Mouse (Mus musculus): Measurements from ENCODE around the gene Kif26a. TPM values are rescaled to one million over a fixed set of nuclear protein-coding genes. Genes with fewer than 3 reads are reported as not detected.

The Kif26a gene
- not detected in 2 replicates for total RNA-seq (2015)
- total RNA-seq (2017): not detected in 2 replicates

DNA sequence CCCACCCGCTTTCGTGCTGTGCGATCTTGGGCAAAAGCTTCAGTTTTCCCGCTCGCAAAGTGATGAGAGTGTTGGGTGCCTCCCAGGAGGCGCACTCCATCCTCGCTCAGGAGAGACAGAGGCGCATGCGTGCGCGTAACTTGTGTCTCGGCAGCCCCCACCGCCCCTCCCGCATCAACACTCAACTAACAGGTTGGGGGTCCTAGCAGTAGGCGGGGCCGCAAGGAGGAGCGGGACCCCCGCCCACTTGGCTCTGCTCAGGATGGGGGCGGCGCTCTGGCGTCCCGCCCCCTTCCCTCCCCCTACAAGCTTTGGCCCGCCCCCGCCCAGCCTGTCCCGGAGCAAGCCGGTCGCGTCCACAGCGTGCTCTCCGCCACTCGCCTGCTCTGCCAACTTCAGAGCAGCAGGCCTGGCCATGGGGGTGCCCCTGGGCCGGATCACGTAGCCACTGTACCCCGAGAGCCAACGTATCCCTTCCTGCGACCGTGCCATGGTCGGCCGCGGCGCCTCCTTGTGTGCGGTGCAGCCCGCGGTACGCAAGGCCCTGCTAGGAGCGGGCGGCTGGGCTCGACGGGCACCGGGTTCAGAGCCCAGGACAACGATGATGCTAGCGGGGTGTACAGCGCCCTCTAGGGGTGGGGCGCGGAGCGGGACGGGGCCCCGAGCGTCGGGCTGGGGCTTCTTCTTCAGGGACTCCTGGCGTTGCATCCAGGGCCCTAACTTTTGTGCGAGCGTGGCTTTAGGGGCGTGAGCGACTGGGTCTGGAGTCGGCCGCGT lies at the start of gene Kif26a:
Kif26a (plus strand) TSS at position 334 of the 777 bp plus-strand sequence.
- ATAC-seq (ENCODE audit: poor library complexity, severe bottlenecking): no peak

DNA sequence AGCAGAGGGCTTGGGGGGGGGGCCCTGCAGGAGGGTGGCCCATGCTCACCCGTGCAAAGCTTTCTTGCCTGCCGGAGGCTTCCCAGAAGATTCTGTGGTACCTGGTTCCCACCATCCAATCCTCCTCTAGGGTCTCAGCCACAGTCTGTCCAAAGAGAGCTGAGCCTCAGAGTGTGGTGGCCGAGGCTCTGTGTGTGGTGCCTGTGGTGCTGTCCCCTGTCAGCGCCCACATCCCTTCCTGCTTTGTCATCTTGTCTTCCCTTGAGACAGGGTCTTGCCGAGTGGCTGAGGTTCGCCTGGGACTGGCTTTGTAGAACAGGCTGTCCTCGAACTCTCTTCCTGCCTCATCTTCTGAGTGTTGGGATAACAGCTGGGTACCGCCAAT lies 49.3 kb upstream of the Kif26a start:
- no peak for ATAC-seq (ENCODE audit: poor library complexity, severe bottlenecking)

- ATAC-seq (ENCODE audit: poor library complexity, severe bottlenecking): no peak
Measured at GRCm38 (mm10) chr12:112100106-112100505, 45.9 kb upstream of the Kif26a start.

DNA sequence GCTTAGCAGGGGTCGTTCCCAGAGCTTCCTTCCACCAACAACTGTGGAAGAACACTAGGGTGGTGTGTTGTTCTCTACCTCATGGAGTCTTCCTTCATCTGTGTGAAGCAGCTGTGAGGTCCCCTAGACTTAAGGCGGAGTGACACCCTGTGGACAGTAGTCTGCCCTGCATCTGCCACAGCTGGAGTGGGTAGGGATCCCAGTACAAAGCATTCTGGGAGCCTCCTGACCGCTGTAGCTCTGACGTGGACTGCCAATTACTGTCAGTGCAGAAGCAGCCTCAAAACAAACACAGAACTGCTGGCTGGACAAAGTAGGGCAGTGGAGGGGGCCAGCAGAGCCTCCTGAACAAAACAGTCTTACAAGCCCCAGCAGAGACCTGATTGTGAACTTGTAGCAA lies 45.0 kb upstream of the Kif26a start:
- no peak for ATAC-seq (ENCODE audit: poor library complexity, severe bottlenecking)

GRCm38 (mm10) chr12:112103179-112103578 lies 42.8 kb upstream of the Kif26a start:
- ATAC-seq (ENCODE audit: poor library complexity, severe bottlenecking): no peak

DNA sequence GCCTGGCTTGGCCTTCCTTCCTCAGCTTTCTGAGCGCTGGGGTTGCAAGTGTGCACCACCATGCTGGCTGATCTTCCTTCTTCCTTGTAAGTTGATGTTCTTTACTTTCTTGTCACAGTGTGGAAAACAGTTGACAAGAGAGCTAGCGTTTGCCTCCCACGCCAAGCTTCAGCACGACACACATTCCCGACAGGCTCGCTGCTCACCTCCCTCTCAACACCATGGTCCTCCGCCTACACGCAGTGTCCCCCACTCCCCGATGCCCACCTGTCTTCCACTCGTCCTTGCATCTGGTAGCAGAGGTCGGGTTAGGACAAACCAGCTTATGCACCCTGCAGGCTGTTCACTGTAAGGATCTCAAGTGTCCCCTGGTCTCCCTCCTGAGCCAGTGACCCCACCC lies 41.1 kb upstream of the Kif26a start:
- no peak for ATAC-seq (ENCODE audit: poor library complexity, severe bottlenecking)

DNA sequence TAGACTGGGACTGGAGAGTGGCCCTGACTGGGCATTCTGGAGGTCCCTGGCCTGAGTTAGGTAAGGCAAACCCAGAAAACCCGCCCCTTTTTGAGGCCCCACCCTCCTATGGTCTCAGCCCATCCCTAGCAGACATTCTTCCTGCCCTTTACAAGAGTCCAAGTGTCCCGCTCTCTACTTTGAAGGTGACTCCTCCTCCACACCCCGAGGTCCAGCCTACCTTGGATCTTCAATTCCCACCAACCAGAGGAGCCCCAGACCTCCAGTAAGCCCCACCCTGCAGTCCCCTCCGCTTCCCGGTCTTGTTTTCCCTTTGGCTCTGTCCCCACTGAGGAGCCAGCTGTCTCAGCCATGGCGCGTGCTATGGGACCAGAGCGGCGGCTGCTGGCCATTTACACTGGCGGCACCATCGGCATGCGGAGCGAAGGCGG lies 39.5 kb upstream of the Kif26a start, which contains the start of gene Aspg:
Aspg (plus strand) TSS at position 139 of the 431 bp plus-strand sequence.
- ATAC-seq (ENCODE audit: poor library complexity, severe bottlenecking): no peak

DNA sequence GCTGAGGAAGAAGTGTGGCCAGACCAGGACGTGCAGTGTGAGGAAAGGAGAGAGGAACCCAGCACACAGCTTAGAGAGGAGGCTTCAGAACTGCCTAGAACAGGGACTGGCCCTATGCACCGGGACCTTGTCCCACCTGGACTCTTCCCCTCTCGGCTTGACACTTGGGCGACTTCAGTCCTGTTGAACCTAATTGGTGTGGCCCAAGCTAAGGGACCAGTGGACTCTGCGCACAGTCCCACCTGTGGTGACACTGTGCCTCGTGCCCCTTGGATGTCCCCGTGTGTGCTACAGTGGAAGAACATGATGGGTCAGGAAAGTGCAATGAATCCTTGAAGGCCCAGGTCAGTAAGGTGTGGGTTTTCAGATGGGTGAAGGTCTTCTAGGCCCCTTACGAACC lies 38.3 kb upstream of the Kif26a start:
- no peak for ATAC-seq (ENCODE audit: poor library complexity, severe bottlenecking)

- ATAC-seq (ENCODE audit: poor library complexity, severe bottlenecking): no peak
Measured at GRCm38 (mm10) chr12:112108696-112109445, 37.1 kb upstream of the Kif26a start.

DNA sequence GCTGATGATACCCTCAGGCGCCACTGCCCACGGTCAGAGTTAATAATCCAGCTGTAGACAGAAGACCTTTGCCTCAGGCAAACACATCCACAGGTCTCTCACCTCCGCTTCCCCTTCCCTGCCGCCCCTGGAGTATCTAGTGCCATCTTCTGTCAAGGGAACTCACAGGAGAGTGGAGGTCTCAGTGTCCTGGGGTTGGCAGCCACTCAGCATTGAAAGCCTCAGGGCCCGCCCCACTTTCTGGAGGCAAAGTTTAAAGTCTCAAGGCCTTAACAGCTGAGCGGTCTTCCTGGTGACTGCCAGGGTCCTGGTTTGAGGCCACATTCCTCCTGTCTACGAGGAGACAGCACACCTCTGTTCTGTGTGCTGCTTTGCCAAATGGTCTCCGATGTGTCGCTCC lies 36.3 kb upstream of the Kif26a start:
- no peak for ATAC-seq (ENCODE audit: poor library complexity, severe bottlenecking)

DNA sequence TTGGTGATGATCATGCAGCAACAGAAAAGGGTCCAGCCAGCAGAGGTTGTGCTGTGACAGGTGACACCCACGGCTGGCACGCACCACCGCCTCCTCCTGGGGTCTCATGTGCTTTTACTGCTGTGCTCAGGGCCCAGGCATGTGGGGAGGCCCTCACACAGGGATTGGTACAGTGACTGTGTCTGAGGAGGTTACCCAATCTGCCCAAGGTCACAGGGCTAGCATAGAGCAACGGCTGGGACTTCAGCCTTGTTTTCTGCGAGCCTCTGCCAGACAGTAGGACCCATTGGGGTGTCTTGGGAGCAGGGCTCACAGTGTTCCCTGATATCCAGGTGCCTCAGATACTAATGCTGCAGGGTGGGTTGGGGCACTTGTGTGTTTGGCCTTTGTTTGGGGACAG lies 34.7 kb upstream of the Kif26a start:
- no peak for ATAC-seq (ENCODE audit: poor library complexity, severe bottlenecking)

DNA sequence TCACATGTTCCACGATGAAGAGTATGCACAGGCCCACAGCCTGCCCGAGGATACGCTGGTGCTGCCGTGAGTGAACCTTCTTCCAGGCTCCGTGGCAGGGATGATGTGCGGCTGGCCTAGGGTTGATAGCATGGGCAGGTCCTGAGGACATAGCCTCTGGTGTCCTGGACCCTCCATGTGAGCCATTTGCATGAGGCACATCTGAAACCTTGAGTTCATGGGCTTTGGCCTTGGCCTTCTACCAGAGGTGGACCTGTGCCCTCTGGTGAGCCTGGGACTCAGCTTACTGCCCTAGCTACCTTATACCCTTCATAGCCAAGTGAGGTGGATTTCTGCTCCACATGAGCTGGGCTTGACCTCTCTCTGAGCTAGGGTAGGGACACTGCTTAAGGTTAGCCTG lies 33.8 kb upstream of the Kif26a start:
- ATAC-seq (ENCODE audit: poor library complexity, severe bottlenecking): no peak

DNA sequence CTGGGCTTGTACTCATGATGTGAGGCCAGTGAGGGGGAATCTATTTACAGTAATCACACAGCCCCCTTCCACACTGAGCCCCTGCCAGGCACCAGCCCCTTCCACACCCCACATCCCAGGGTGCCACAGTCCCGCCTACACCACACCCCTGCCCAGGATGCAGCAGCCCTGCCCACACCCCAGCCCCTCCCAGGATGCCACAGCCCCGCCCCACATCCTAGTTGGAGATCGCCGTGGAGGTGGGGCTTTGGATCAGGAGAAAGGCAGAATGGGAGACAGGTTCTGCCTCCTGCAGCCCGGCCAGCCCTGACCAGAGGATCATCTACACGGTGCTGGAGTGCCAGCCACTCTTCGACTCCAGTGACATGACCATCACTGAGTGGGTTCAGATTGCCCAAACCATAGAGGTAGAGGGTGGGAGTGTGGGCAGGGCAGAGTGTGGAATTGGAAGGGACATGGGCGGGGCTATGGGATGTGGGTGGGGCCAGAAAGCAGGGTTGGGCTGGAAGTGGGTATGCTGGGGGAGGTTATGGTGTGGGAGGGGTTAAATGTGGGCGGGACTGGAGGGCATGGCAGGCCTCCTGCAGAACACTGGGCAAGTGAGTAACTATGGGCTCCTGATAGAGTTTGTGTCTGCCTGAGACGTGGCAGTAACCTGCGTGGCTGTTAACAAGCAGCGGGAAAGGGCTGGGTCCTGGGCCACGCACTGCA lies 33.2 kb upstream of the Kif26a start:
- no peak for ATAC-seq (ENCODE audit: poor library complexity, severe bottlenecking)

- ATAC-seq (ENCODE audit: poor library complexity, severe bottlenecking): peak; percentile 83
Measured at GRCm38 (mm10) chr12:112113710-112114109, 32.3 kb upstream of the Kif26a start.

DNA sequence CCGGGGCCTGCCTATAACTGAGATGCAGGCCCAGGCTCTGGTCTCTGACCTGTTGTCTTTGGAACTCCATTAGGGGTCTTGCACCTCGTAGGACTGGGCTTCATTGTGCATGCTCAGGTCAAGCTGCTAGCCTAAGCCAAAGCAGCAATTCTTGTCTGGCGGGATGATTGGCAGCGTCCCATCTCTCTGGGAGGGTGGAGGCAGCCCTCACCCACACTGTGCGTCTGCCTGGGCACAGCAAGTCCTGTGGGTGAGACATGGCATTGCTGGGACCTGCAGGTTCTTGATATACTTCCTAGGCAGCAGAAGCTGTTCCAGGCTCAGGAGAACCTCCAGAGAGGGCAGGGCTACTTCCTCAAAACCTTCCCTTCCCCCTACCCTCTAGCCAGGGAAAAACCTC lies 29.0 kb upstream of the Kif26a start:
- ATAC-seq (ENCODE audit: poor library complexity, severe bottlenecking): no peak

DNA sequence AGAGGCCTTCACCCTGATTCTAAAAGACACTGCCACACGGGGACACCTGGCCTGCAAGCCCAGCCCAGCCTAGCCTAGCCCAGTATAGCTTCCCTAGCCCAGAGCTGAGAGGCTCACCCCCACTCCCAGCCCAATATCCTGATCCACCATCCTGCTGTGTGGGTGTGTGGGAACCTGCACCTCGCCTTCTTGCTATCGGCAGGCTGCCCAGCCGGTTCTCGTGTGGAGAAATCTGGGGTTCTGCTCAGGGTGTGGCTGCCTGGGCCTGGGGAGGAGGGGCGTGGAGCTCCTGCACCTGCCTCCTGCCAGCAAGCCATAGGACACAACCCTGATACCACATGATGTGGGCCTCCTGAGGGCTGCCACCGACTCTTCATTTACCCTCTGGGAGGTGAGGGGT lies 28.4 kb upstream of the Kif26a start:
- ATAC-seq (ENCODE audit: poor library complexity, severe bottlenecking): no peak

GRCm38 (mm10) chr12:112121188-112121587 lies 24.8 kb upstream of the Kif26a start:
- ATAC-seq (ENCODE audit: poor library complexity, severe bottlenecking): no peak

DNA sequence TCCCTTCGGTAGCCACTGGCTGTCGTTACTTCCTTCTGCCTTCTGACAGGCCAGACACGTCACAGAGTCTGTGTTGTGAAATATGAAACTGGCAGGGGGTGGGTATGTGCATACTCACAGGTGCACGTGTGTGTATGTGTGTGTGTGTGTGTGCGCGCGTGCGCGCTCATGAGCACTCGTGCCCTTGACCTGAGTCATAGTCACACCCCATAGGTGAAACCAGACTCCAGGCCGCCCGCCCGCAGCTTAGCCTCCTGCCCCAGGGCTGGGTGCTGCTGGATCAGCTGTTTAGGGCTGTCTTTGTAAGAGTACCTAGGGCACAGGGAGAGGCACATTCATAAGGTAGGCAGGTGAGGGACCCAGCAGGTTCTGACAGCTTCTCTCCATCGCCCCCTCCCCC lies 20.1 kb upstream of the Kif26a start:
- peak; percentile 63 for ATAC-seq (ENCODE audit: poor library complexity, severe bottlenecking)

DNA sequence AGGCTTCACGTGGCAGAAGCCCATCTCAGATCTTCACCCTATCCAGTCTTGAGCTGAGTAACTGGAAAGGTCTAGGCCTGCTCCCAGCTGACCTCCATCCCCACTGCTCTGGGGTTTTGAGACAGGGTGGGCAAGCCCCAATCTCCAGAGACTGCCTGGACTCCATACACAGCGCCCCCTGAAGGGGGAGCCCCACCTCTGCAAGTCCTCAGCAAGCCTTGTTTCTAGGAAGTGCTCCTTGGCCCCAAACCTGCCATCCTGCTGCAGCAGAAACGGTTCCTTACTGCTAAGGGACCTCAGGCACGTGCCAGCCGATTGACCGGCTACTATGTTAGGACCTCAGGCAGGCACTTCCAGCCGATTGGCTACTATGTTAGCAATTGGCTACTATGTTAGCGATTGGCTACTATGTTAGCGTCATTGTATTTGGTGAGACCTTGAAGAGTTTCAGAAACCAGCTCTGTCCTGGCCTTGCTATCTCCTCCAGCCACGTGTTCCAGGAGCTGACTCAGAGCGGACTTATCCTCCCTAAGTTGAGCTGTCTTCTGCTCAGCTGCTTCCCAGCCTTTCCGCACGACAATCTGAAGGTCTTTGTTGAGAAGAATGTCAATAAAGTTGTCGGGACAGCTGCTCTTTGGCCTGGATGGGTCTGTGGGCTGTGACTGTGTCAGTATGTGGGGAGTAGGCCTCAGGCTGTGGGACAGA lies 18.9 kb upstream of the Kif26a start:
- ATAC-seq (ENCODE audit: poor library complexity, severe bottlenecking): no peak

DNA sequence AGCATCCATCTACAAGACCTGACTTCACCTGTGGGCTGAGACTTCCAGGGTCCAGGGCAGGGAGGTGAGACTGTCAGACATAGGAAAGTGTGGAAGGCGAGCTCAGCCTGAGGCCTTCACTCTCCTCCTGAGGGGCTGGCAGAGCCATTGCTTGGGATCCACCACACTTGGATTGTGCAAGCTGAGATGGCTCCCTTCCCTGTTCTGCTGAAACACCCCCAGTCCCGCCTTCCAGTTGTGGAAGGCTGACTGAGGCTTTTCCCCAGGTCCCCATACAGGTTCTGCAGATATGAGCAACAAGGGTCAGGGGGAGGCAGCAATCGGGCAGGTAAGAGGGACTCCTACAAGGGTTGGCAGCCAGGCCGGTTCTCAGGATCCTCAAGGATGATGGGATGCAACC lies 17.5 kb upstream of the Kif26a start:
- no peak for ATAC-seq (ENCODE audit: poor library complexity, severe bottlenecking)

DNA sequence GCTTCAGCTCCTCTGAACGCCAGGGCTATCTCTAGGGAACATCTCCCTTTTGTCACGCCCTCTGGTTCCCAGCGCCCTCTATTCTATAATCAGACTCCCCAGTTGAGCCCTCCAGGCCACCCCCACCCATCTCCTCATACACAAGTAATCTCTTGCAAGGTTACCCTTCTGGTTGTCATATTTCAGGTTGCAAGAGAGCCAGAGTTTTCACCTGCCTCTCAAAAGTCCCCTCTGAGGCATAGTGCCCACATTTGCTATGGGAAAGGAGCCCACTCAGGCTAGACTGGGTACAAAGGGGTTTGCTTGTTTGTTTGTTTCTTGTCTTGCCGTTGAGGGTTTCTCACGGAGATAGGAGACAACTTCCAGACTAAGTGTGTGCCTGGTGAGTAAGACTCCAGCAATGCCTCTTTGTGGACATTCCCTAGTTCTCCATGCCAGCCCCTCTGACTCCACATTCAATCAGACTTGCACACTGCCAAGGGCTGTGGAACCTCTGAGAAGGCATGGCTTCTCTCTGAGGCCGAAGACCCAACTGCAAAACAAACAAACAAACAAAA lies 16.6 kb upstream of the Kif26a start:
- ATAC-seq (ENCODE audit: poor library complexity, severe bottlenecking): no peak

All from megakaryocyte, adult 5-6 weeks (primary cell).